In the genomic region with DNA sequence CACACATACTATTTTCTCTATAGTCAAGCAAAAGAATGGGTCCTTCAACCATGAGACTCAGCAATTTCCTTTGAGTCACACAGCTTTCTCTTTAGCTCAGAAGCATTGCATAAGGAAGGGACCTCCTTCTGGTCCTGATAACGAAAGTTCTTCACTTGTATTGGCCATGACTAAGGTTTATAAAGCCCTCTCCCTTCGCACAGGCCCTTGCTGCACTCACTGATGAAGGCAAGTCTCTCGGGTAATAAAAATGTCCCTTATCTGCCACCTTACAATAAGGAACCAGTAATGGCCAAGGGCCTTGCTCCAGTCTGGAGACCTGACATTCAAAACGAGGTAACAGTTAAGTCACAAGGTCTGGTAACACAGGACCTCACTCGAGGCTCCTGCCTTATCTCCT, we compare ENCODE assay signal across 28 mouse cellular contexts.
"Had no signal": no experiment of that assay in that cellular context is flagged by ENCODE, and none has a peak within 500 bp of the region (broad histone marks: within the 10 kb centered on the region; RNA-seq: fewer than 3 reads in every experiment).

No protein-coding gene starts in this region.

- H3K9ac ChIP-seq: embryonic facial prominence, embryonic 12.5 days; embryonic facial prominence, embryonic 13.5 days; embryonic facial prominence, embryonic 15.5 days; forebrain, embryonic 12.5 days; forebrain, embryonic 13.5 days; forebrain, embryonic 15.5 days; forebrain, postnatal 0 days had no signal

- DNase-seq: cerebellum, adult 2 months; cerebellum, adult 8-10 months; cerebellum, adult 9-10 months; cerebellum, adult 9-11 months; cerebellum, postnatal 10 days; cerebellum, postnatal 14 days; cerebellum, postnatal 25 days; cerebellum, postnatal 36 days; embryo, embryonic 11 days; forebrain, postnatal 0 days; gastrocnemius, adult 2 months; gastrocnemius, postnatal 10 days; gastrocnemius, postnatal 14 days; gastrocnemius, postnatal 25 days; gastrocnemius, postnatal 36 days; heart, adult 11 months; heart, adult 18-20 months had no signal

- H3K4me2 ChIP-seq: embryonic facial prominence, embryonic 12.5 days; embryonic facial prominence, embryonic 13.5 days; embryonic facial prominence, embryonic 15.5 days; forebrain, embryonic 12.5 days; forebrain, embryonic 13.5 days; forebrain, embryonic 15.5 days had no signal

- ATAC-seq: forebrain, embryonic 13.5 days; forebrain, embryonic 14.5 days; forebrain, embryonic 15.5 days; forebrain, embryonic 16.5 days; forebrain, postnatal 0 days had no signal

- H3K4me1 ChIP-seq: embryonic facial prominence, embryonic 12.5 days; embryonic facial prominence, embryonic 13.5 days; embryonic facial prominence, embryonic 15.5 days; forebrain, embryonic 10.5 days; forebrain, embryonic 12.5 days; forebrain, embryonic 13.5 days; forebrain, embryonic 15.5 days had no signal

- H3K9me3 ChIP-seq: embryonic facial prominence, embryonic 10.5 days; embryonic facial prominence, embryonic 12.5 days; embryonic facial prominence, embryonic 13.5 days; embryonic facial prominence, embryonic 15.5 days; forebrain, embryonic 10.5 days; forebrain, embryonic 12.5 days; forebrain, embryonic 13.5 days; forebrain, embryonic 15.5 days had no signal

- H3K4me3 ChIP-seq: embryonic facial prominence, embryonic 10.5 days; embryonic facial prominence, embryonic 12.5 days; embryonic facial prominence, embryonic 13.5 days; embryonic facial prominence, embryonic 15.5 days; erythroblast, embryonic 14.5 days; forebrain, embryonic 10.5 days; forebrain, embryonic 12.5 days; forebrain, embryonic 13.5 days; forebrain, embryonic 15.5 days; gastrocnemius, adult 2 months had no signal

- H3K36me3 ChIP-seq: embryonic facial prominence, embryonic 10.5 days; embryonic facial prominence, embryonic 12.5 days; embryonic facial prominence, embryonic 13.5 days; embryonic facial prominence, embryonic 15.5 days; forebrain, embryonic 10.5 days; forebrain, embryonic 12.5 days; forebrain, embryonic 15.5 days had no signal

- H3K27ac ChIP-seq: embryonic facial prominence, embryonic 10.5 days; embryonic facial prominence, embryonic 12.5 days; embryonic facial prominence, embryonic 13.5 days; embryonic facial prominence, embryonic 15.5 days; forebrain, embryonic 10.5 days; forebrain, embryonic 12.5 days; forebrain, embryonic 13.5 days; forebrain, embryonic 15.5 days; gastrocnemius, adult 2 months had no signal

- H3K27me3 ChIP-seq: embryonic facial prominence, embryonic 12.5 days; embryonic facial prominence, embryonic 13.5 days; embryonic facial prominence, embryonic 15.5 days; forebrain, embryonic 12.5 days; forebrain, embryonic 13.5 days; forebrain, embryonic 15.5 days had no signal
